Mouse (Mus musculus) kidney, postnatal 10 days (tissue): ENCODE results near the gene Luzp2.

ENCODE experiments used
- DNase-seq: peaks from one replicate; pipeline ENCODE4 v3.0.0; 2021; ENCODE audit warnings: mixed read lengths

Luzp2 gene

GRCm38 (mm10) chr7:54835372-54835851 is at the start of gene Luzp2:
TSS of gene Luzp2 (plus strand) at chr7:54835498.
- DNase-seq: peak; percentile 12

GRCm38 (mm10) chr7:54787456-54787855 is 47.8 kb upstream of the Luzp2 start:
- no peak for DNase-seq

- no peak for DNase-seq
Measured at GRCm38 (mm10) chr7:54818606-54819005, 16.7 kb upstream of the Luzp2 start.

- no peak for DNase-seq
Measured at GRCm38 (mm10) chr7:54828751-54829150, 6.5 kb upstream of the Luzp2 start.

- DNase-seq: peak; percentile 7
Measured at GRCm38 (mm10) chr7:54835911-54836352, 634 bp downstream of the Luzp2 start.

- no peak for DNase-seq
Measured at GRCm38 (mm10) chr7:54836437-54836836, 1.1 kb downstream of the Luzp2 start.

GRCm38 (mm10) chr7:54842807-54843335 is 7.6 kb downstream of the Luzp2 start:
- DNase-seq: no peak

GRCm38 (mm10) chr7:54845875-54846691 is 10.8 kb downstream of the Luzp2 start:
- DNase-seq: no peak

GRCm38 (mm10) chr7:54846692-54847020 is 11.4 kb downstream of the Luzp2 start:
- no peak for DNase-seq

GRCm38 (mm10) chr7:54852860-54853259 is 17.6 kb downstream of the Luzp2 start:
- no peak for DNase-seq

- no peak for DNase-seq
Measured at GRCm38 (mm10) chr7:54861230-54861856, 26.0 kb downstream of the Luzp2 start.

- DNase-seq: no peak
Measured at GRCm38 (mm10) chr7:54878928-54879644, 43.8 kb downstream of the Luzp2 start.

GRCm38 (mm10) chr7:54893709-54894627 is 58.7 kb downstream of the Luzp2 start:
- DNase-seq: no peak

GRCm38 (mm10) chr7:54898589-54898988 is 63.3 kb downstream of the Luzp2 start:
- no peak for DNase-seq

GRCm38 (mm10) chr7:54909958-54910357 is 74.7 kb downstream of the Luzp2 start:
- peak; percentile 5 for DNase-seq

- DNase-seq: no peak
Measured at GRCm38 (mm10) chr7:54914030-54914429, 78.7 kb downstream of the Luzp2 start.

- DNase-seq: no peak
Measured at GRCm38 (mm10) chr7:54921991-54922390, 86.7 kb downstream of the Luzp2 start.

- DNase-seq: no peak
Measured at GRCm38 (mm10) chr7:54956759-54957158, 121.5 kb downstream of the Luzp2 start.

- DNase-seq: no peak
Measured at GRCm38 (mm10) chr7:54962678-54963077, 127.4 kb downstream of the Luzp2 start.

- no peak for DNase-seq
Measured at GRCm38 (mm10) chr7:54977372-54977771, 142.1 kb downstream of the Luzp2 start.

GRCm38 (mm10) chr7:54980585-54980984 is 145.3 kb downstream of the Luzp2 start:
- no peak for DNase-seq

- no peak for DNase-seq
Measured at GRCm38 (mm10) chr7:55000397-55000796, 165.1 kb downstream of the Luzp2 start.
